In the genomic region with DNA sequence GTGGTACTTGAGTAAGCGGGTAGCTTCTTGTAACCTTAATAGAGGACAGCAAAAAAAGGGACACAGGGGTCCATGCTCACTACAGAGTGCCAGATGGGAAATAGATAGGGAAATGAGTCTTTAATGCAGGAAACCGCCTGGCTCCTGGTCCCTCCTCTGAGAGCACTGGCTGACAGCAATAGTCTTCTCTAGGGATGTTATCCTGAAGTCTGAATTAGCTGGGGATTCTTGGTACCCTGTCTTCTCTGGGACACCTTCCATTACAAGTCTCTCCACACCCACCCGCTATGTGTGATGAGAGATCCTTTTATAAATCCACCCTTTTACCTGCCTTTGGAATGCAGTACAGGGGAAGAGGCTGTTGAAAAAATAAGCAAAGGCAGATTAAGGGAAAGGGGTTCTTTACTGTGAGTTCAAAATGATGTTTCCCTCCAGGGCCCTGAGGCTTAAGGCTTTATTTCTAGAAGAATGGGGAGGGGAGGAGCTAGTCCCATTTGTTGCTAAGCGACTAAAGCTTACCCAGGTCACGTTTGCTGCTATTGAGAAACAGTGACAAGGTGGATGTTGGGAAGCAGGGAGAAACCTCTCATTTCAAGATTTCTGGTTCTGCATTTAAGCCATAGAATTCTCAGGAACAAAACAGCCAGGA, we compare ENCODE assay signal across 12 mouse cellular contexts. TPM values are rescaled to one million over a fixed set of nuclear protein-coding genes. Genes with fewer than 3 reads are reported as not detected.
DNase-seq lines count a peak whose midpoint lies in the region; ATAC-seq and TF ChIP-seq lines count a peak whose summit lies in the region.
"Had no signal": no experiment of that assay in that cellular context is flagged by ENCODE, and none has a peak within 500 bp of the region (broad histone marks: within the 10 kb centered on the region; RNA-seq: fewer than 3 reads in every experiment).

No protein-coding gene starts in this region.

- H3K4me2 ChIP-seq in forebrain, postnatal 0 days (ENCODE audit: low read depth), result no peak overlapping the region
- H3K4me2 ChIP-seq in midbrain, embryonic 13.5 days (replicated peaks), result peak overlapping the region; percentile 4
- H3K4me2 ChIP-seq: liver, embryonic 13.5 days had no signal

- no peaks in the 10 kb centered on the region for H3K36me3 ChIP-seq in forebrain, postnatal 0 days (ENCODE audit: insufficient read depth)
- H3K36me3 ChIP-seq in midbrain, embryonic 13.5 days, result no peaks in the 10 kb centered on the region
- H3K36me3 ChIP-seq: liver, embryonic 13.5 days had no signal

- no peaks in the 10 kb centered on the region for H3K9me3 ChIP-seq in forebrain, postnatal 0 days (ENCODE audit: low read length)
- H3K9me3 ChIP-seq in midbrain, embryonic 13.5 days, result 0 out of 2 replicates have a peak, but pooled peaks cover 2% of the 10 kb centered on the region
- H3K9me3 ChIP-seq: liver, embryonic 13.5 days had no signal

- no peaks in the 10 kb centered on the region for H3K27me3 ChIP-seq in forebrain, postnatal 0 days (ENCODE audit: insufficient read depth, low read length)
- H3K27me3 ChIP-seq in midbrain, embryonic 13.5 days, result no peaks in the 10 kb centered on the region
- H3K27me3 ChIP-seq: liver, embryonic 13.5 days had no signal

- H3K4me3 ChIP-seq in forebrain, postnatal 0 days (ENCODE audit: low read depth, low read length), result no peak overlapping the region
- no peak overlapping the region for H3K4me3 ChIP-seq in midbrain, embryonic 13.5 days (replicated peaks)
- H3K4me3 ChIP-seq: left cerebral cortex, adult 2 months; liver, embryonic 13.5 days had no signal

- no peaks in the 10 kb centered on the region for H3K4me1 ChIP-seq in forebrain, postnatal 0 days (ENCODE audit: insufficient read depth)
- H3K4me1 ChIP-seq in midbrain, embryonic 13.5 days (replicated peaks), result peaks cover 12% of the 10 kb centered on the region

- 10% methylated on average over 5 of the region's 5 CpGs for WGBS in forebrain, postnatal 0 days
- 15% methylated on average over 5 of the region's 5 CpGs for WGBS in midbrain, embryonic 13.5 days

- 0 out of 2 replicates have a peak overlapping the region, but pooled peaks have one; percentile 45 for H3K27ac ChIP-seq in forebrain, postnatal 0 days (ENCODE audit: low read depth, low read length)
- H3K27ac ChIP-seq in midbrain, embryonic 13.5 days, result peak overlapping the region; percentile 55
- H3K27ac ChIP-seq: left cerebral cortex, adult 2 months; liver, embryonic 13.5 days had no signal

- DNase-seq in ES-CJ7 (ENCODE audit: low read depth, low spot score), result peak; percentile 13
- peak; percentile 55 for DNase-seq in embryo, embryonic 11 days
- no peak for DNase-seq in forebrain, postnatal 0 days
- no peak for DNase-seq in heart, postnatal 10 days
- no peak for DNase-seq in cerebellum, postnatal 25 days
- DNase-seq in thymus, postnatal 10 days (ENCODE audit: low spot score in 2 of 2), result no peak
- no peak for DNase-seq in heart, adult 11 months
- DNase-seq: kidney, adult 9 months; liver, embryonic 13.5 days; thymus, postnatal 25 days had no signal

- ATAC-seq in forebrain, postnatal 0 days, result peak; percentile 87
- ATAC-seq in midbrain, embryonic 13.5 days, result peak; percentile 92

- intact Hi-C loops in heart, postnatal 10 days (cut with DNase I), result no loop called here

- no peak for TF ChIP-seq CTCF in forebrain, postnatal 0 days (IDR thresholded peaks at IDR 0.05; ENCODE audit: low read depth)

- no peak overlapping the region for H3K9ac ChIP-seq in forebrain, postnatal 0 days
- no peak overlapping the region for H3K9ac ChIP-seq in midbrain, embryonic 13.5 days (replicated peaks)
- H3K9ac ChIP-seq: liver, embryonic 13.5 days had no signal

RNA-seq across cellular contexts. Expression of a gene that starts 42.1 kb away (rescaled TPM):
- 6.5 and 7.3 TPM in 2 replicates for total RNA-seq in forebrain, postnatal 0 days (2014; rRNA removed)
- 0.72 and 1.8 TPM in 2 replicates for polyA plus RNA-seq in forebrain, postnatal 0 days (2015; fragmentation: Nextera tagmentation; extraction: Ambion mirVana)
- polyA plus RNA-seq in midbrain, embryonic 13.5 days (2015; fragmentation: Nextera tagmentation; extraction: Ambion mirVana), result 4.8 and 5.5 TPM in 2 replicates
- total RNA-seq in heart, postnatal 10 days (2021), result 1 to 10 TPM; 2.8 to 5.4 TPM

Comparison
In these comparisons a context has a peak if more than half of its experiments do, and no peak if none do; other contexts are left out.
1. DNase-seq: peak in ES-CJ7 (single experiment) and embryo, embryonic 11 days (single experiment); none in forebrain, postnatal 0 days (single experiment), heart, postnatal 10 days (0 of 2), cerebellum, postnatal 25 days (0 of 2), thymus, postnatal 10 days (0 of 2) and heart, adult 11 months (single experiment).